Mouse (Mus musculus) mouse embryonic stem cell (cell line): ENCODE measurements at regions not wholly inside any gene's neighbourhood (a gene's known extent, or its start where the extent isn't known, plus 50 kb on each side); places are given as distances from the start of the nearest gene placed in this dataset.

Experiments used
- in situ Hi-C, 2 experiments: fragments of 300-500 bp; cut with MboI; formaldehyde crosslinking; loops; 1 replicate in 1 of 2; 3 replicates in 1 of 2; pipeline ENCODE4 v1.14.3; 2019 to 2020; ENCODE audit warnings: low sequenced_read_pairs in 2 of 2, low pct_unique_long_range_greater_than_20kb in 1 of 2, mixed read lengths in 1 of 2; ENCODE audit not compliant: unreplicated experiment in 1 of 2

GRCm38 (mm10) chr4:123991223-123991622, 73.4 kb upstream of the 4930535I16Rik start:
- in situ Hi-C loops, result no loop called here

- in situ Hi-C loops, result no loop called here
These were observed 72.7 kb upstream of the 4930535I16Rik start for GRCm38 (mm10) chr4:123990293-123991185.
